Mouse (Mus musculus): ENCODE results near the gene 2210016L21Rik.
"Not testable (repeated sequence)": the region's sequence is repeated elsewhere in the genome, so short reads cannot be mapped to it uniquely, and the experiment has no call there.

- TF ChIP-seq CTCF (conservative IDR thresholded peaks at IDR 0.05; ENCODE audit: low read length), result peak; percentile 21; the same call in 1 of the 2 replicates
- not testable (repeated sequence) for TF ChIP-seq NANOG (IDR thresholded peaks at IDR 0.05; ENCODE audit: borderline replicate concordance, low read length)
Observed at GRCm38 (mm10) chr5:114941138-114941537, 820 bp upstream of the 2210016L21Rik start.

All from E14TG2a.4 (cell line).